Mouse (Mus musculus): ENCODE measurements at regions not wholly inside any gene's neighbourhood (a gene's known extent, or its start where the extent isn't known, plus 50 kb on each side); places are given as distances from the start of the nearest gene placed in this dataset.

DNA sequence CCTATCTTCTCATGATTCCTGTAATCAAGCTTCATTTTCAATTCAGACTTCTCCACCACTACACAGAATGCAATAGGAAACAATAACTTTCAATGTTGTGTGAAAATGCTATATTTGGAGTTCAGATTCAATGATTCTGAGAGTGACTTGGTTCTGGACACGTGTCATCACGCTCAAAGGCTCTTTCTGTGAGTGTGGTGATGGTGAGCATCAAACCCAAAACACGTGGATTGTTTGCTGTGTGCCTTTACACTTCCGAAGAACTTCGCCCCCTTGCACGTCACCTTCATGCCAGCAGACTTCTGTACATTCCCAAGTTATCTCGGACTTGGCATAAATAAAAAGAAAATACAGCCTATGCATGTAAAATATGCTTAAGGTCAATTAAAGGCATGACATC is 425.1 kb upstream of the Tbc1d2b start:
- H3K4me2 ChIP-seq (ENCODE audit: low read depth, low read length): peak overlapping the region; percentile 30; the same call in 1 of the 2 replicates
- H3K36me3 ChIP-seq (ENCODE audit: insufficient read depth, low read length): no peaks in the 10 kb centered on the region
- H3K27ac ChIP-seq: no peak overlapping the region
- no peaks in the 10 kb centered on the region for H3K4me1 ChIP-seq (ENCODE audit: insufficient read depth, low read length)
- DNase-seq (ENCODE audit: low spot score) (no peak), ATAC-seq (no peak)
- H3K9me3 ChIP-seq (ENCODE audit: low read length): no peaks in the 10 kb centered on the region
- H3K9ac ChIP-seq (replicated peaks; ENCODE audit: low read length): no peak overlapping the region
- no peak for TF ChIP-seq CTCF (IDR thresholded peaks at IDR 0.05; ENCODE audit: low read depth)
- no peak overlapping the region for H3K4me3 ChIP-seq (ENCODE audit: low read length)
- 58% methylated on average over 7 of the region's 7 CpGs for WGBS
- no peaks in the 10 kb centered on the region for H3K27me3 ChIP-seq (ENCODE audit: insufficient read depth, low read length)

DNA sequence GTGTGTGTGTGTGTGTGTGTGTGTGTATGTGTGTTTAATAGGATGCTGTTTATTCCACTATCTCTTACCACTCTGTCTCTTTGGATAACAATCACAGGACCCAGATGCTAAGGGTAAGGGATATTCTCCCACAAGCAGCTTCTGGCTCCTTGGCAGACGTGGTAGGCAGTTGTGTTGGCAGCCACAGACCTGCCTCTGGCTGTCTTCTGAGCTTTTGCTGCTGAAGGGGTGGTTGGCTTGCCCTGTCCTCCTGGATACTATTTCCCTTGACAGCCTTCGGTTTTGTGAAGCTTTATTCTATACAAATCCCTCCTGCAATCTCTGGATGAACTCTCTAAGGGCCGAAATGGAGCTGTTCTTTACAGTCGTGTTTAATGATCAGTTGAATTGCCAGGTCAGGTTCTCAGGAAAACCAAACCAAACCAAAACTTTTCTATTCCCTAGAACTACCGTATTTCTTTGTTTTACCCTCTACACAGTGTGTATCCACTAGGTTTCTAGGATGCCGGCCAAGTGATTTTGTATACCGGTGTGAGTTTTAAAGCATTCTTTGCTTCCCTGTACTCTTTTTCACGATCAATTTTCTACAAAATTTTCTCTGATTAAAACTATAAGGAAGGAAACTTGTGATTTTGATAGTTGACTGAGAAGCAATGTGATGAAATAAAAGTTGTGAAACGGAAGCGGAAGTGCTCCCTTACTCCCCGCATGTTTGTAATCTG is 426.8 kb upstream of the Tbc1d2b start:
- H3K4me3 ChIP-seq (ENCODE audit: low read length): no peak overlapping the region
- no peaks in the 10 kb centered on the region; the same call in 1 of the 2 replicates for H3K4me1 ChIP-seq (ENCODE audit: insufficient read depth, low read length)
- H3K36me3 ChIP-seq (ENCODE audit: insufficient read depth, low read length): no peaks in the 10 kb centered on the region
- H3K27ac ChIP-seq: peak overlapping the region; percentile 84
- 35% methylated on average over 11 of the region's 11 CpGs for WGBS
- DNase-seq (ENCODE audit: low spot score): peak; percentile 85
- no peak for TF ChIP-seq CTCF (IDR thresholded peaks at IDR 0.05; ENCODE audit: low read depth)
- H3K4me2 ChIP-seq (ENCODE audit: low read depth, low read length): peak overlapping the region; percentile 45
- H3K9ac ChIP-seq (replicated peaks; ENCODE audit: low read length): peak overlapping the region; percentile 28; the same call in 1 of the 2 replicates
- no peaks in the 10 kb centered on the region for H3K27me3 ChIP-seq (ENCODE audit: insufficient read depth, low read length)
- peak; percentile 72 for ATAC-seq
- H3K9me3 ChIP-seq (ENCODE audit: low read length): no peaks in the 10 kb centered on the region

DNA sequence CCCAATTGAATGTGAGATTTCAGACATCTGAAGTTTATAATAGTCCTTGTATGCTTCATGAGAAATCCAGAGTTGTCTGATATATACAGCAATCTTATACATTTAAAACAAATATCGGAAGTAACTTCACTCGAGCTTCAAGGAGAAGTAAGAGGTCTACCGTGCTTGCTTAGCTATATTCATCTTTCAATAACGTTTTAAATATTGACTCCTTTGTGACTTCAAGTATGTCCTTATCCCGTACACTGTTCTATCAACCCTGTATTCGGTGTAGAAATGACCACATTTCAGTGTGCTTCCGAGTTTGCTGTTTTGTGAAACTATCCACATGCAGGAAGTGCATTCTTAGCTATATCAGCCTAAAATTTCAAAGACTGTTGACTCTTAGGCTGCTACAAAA is 427.8 kb upstream of the Tbc1d2b start:
- Histone ChIP-seq H3K4me3 (ENCODE audit: low read length) (no peak overlapping the region), H3K36me3 (ENCODE audit: insufficient read depth, low read length) (no peaks in the 10 kb centered on the region), H3K4me1 (ENCODE audit: insufficient read depth, low read length) (no peaks in the 10 kb centered on the region; the same call in 1 of the 2 replicates), H3K4me2 (ENCODE audit: low read depth, low read length) (0 out of 2 replicates have a peak overlapping the region, but pooled peaks have one; percentile 11), H3K9me3 (ENCODE audit: low read length) (no peaks in the 10 kb centered on the region), H3K9ac (replicated peaks; ENCODE audit: low read length) (no peak overlapping the region), H3K27me3 (ENCODE audit: insufficient read depth, low read length) (no peaks in the 10 kb centered on the region), H3K27ac (peak overlapping the region; percentile 28; the same call in 1 of the 2 replicates)
- TF ChIP-seq CTCF (IDR thresholded peaks at IDR 0.05; ENCODE audit: low read depth): no peak
- ATAC-seq: no peak
- 59% methylated on average over 7 of the region's 7 CpGs for WGBS
- no peak for DNase-seq (ENCODE audit: low spot score)

DNA sequence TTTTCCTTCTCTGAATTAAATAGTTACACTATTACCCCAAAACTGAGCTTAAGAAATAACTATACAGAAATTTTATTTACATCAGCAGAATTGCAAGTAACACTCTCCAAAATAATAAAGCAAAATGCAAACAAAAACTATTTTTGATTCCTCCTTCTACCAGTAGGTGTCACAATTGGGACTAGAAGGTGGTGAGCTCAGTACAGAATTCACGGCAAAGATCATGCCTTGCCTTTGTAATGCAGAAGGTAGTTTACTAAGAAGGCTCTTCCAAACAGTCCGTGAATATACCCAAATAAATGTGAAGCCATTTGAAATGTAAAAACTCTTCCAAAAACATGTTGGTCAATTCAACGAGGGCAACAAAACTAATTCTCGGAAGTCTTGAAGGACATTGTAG is 428.5 kb upstream of the Tbc1d2b start:
- H3K4me2 ChIP-seq (ENCODE audit: low read depth, low read length): peak overlapping the region; percentile 35; the same call in 1 of the 2 replicates
- no peak overlapping the region for H3K4me3 ChIP-seq (ENCODE audit: low read length)
- H3K27me3 ChIP-seq (ENCODE audit: insufficient read depth, low read length): no peaks in the 10 kb centered on the region
- DNase-seq (ENCODE audit: low spot score) (peak; percentile 88), ATAC-seq (no peak)
- H3K9me3 ChIP-seq (ENCODE audit: low read length): no peaks in the 10 kb centered on the region
- no peaks in the 10 kb centered on the region; the same call in 1 of the 2 replicates for H3K4me1 ChIP-seq (ENCODE audit: insufficient read depth, low read length)
- no peak overlapping the region for H3K27ac ChIP-seq
- WGBS: 26% methylated on average over 4 of the region's 4 CpGs
- peak; percentile 84 for TF ChIP-seq CTCF (IDR thresholded peaks at IDR 0.05; ENCODE audit: low read depth)
- no peaks in the 10 kb centered on the region for H3K36me3 ChIP-seq (ENCODE audit: insufficient read depth, low read length)
- H3K9ac ChIP-seq (replicated peaks; ENCODE audit: low read length): no peak overlapping the region

DNA sequence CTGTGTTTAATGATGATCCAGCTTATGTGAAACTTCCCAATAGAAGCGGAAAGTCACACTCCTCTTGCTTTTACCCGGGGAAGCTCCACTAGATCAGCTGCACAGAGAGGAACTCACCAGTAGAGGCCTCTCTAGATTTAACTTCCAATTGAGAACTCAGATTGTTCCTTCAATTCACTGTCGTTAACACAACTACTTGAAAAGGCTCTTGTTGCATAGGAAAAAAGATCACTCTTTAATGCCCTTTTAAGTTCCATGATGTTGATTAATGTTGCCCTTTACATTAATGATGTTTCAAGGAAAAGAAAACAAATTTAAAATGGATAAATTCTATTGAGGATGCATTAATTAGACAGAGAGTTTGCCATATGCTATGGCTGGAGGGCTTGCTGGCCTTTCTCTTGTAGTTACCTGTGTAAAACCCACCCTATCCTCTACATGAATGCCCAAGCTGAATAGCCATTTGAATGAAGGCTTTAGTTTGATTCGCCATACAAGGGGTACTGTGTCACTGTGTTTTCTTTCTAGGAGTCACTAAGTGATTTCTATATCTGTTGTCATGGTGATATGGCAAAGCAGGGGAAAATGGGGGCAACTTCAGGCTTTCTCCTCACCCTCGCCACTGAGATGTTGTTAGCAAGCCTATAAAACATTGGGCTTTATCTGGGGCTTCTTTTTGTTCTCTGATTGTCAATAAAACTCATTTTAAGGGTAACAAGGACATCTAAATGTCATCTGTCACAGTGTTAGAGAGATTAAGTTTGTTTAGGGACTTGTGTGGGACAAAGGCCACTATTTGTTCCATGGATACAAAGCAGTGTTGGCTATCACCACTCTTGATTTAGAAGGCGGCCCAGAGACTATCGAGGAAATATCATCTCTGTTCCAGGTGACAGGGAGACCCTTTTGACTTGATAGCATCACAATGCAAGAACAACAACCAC is 429.9 kb upstream of the Tbc1d2b start:
- Histone ChIP-seq H3K36me3 (ENCODE audit: insufficient read depth, low read length) (no peaks in the 10 kb centered on the region), H3K9me3 (ENCODE audit: low read length) (no peaks in the 10 kb centered on the region), H3K27me3 (ENCODE audit: insufficient read depth, low read length) (no peaks in the 10 kb centered on the region), H3K4me2 (ENCODE audit: low read depth, low read length) (peak overlapping the region; percentile 8; the same call in 1 of the 2 replicates), H3K4me1 (ENCODE audit: insufficient read depth, low read length) (no peaks in the 10 kb centered on the region; the same call in 1 of the 2 replicates), H3K27ac (peak overlapping the region; percentile 46), H3K9ac (replicated peaks; ENCODE audit: low read length) (no peak overlapping the region), H3K4me3 (ENCODE audit: low read length) (no peak overlapping the region)
- peak; percentile 71 for ATAC-seq
- DNase-seq (ENCODE audit: low spot score): peak; percentile 88
- WGBS: 18% methylated on average over 7 of the region's 7 CpGs
- TF ChIP-seq CTCF (IDR thresholded peaks at IDR 0.05; ENCODE audit: low read depth): peak; percentile 75

DNA sequence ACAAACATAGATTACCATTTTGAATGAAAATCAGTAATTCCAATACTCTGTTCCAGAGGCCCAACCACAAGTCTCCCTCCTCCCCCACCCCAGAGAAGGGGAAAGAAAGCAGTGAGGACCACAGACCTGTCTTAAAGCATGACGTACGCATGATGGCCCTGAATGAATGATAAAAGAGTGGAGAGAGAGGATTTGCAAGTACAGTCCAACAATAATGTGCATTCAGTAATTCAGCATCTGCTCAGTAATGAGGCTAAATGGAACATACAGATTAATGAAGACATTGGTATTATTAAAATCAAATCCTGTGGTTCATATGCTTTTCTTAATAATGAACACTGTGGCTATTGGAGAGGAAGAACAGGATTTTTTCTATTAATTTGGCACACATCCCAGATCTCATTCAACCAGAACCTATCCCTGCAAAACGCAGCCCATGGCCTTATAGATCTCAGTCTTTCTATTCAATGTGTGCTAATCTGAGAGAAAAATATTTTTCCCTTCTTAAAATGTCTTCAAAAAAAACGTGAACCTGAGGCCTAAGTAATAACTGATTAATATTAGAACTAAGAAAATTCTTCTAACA is 430.7 kb upstream of the Tbc1d2b start:
- ATAC-seq: peak; percentile 71
- no peaks in the 10 kb centered on the region; the same call in 1 of the 2 replicates for H3K4me1 ChIP-seq (ENCODE audit: insufficient read depth, low read length)
- TF ChIP-seq CTCF (IDR thresholded peaks at IDR 0.05; ENCODE audit: low read depth): no peak

More for the DNA sequence above, 430.7 kb upstream of the Tbc1d2b start:
- H3K4me2 ChIP-seq (ENCODE audit: low read depth, low read length): no peak overlapping the region
- 33% methylated on average over 4 of the region's 4 CpGs for WGBS
- no peaks in the 10 kb centered on the region for H3K36me3 ChIP-seq (ENCODE audit: insufficient read depth, low read length)
- H3K4me3 ChIP-seq (ENCODE audit: low read length): no peak overlapping the region
- H3K9me3 ChIP-seq (ENCODE audit: low read length): no peaks in the 10 kb centered on the region
- no peaks in the 10 kb centered on the region for H3K27me3 ChIP-seq (ENCODE audit: insufficient read depth, low read length)
- peak; percentile 77 for DNase-seq (ENCODE audit: low spot score)
- peak overlapping the region; percentile 46 for H3K27ac ChIP-seq
- no peak overlapping the region for H3K9ac ChIP-seq (replicated peaks; ENCODE audit: low read length)

All from hindbrain, postnatal 0 days (tissue).